Mouse (Mus musculus): ENCODE results near the gene Commd3. TPM values are rescaled to one million over a fixed set of nuclear protein-coding genes. Genes with fewer than 3 reads are reported as not detected.

Gene Commd3
- polyA plus RNA-seq, 1 experiment from 2014 or later: 152 TPM

- H3K27ac ChIP-seq (ENCODE audit: low read depth, low read length): no peak overlapping the region
- peak overlapping the region; percentile 50 for H3K4me2 ChIP-seq (replicated peaks; ENCODE audit: low read depth, low read length)
- no peaks in the 10 kb centered on the region for H3K9me3 ChIP-seq (ENCODE audit: control insufficient read depth, low read length)
- no peaks in the 10 kb centered on the region; the same call in 1 of the 2 replicates for H3K36me3 ChIP-seq (ENCODE audit: control insufficient read depth, insufficient read depth, low read length)
- H3K4me1 ChIP-seq (replicated peaks; ENCODE audit: control insufficient read depth, insufficient read depth, low read length): peaks cover 8% of the 10 kb centered on the region
- H3K9ac ChIP-seq (ENCODE audit: low read depth, low read length): no peak overlapping the region
- H3K4me3 ChIP-seq (ENCODE audit: low read depth, low read length): peak overlapping the region; percentile 30
- WGBS: 0% methylated on average over 18 of the region's 29 CpGs
- H3K27me3 ChIP-seq (ENCODE audit: control insufficient read depth, insufficient read depth, low read length): peaks cover 27% of the 10 kb centered on the region
- DNase-seq (ENCODE audit: low spot score) (peak; percentile 62), ATAC-seq (ENCODE audit: low FRiP score) (peak; percentile 10; the same call in 1 of the 2 replicates)
Measured at GRCm38 (mm10) chr2:18680961-18681360, 8.8 kb downstream of the Commd3 start.

DNA sequence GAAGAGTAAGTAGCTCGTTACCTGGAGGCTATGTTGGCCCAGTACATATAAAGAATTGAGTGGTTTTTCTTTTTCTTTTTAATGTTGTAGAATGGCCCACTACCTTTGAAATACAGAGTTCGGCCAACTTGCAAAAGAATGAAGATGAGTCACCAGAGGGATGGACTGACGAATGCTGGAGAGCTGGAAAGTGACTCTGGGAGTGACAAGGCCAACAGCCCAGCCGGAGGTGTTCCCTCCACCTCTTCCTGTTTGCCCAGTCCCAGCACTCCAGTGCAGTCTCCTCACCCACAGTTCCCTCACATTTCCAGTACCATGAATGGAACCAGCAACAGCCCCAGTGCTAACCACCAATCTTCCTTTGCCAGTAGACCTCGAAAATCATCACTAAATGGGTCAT is 11.9 kb downstream of the Commd3 start:
- ATAC-seq (ENCODE audit: low FRiP score): no peak
- H3K4me1 ChIP-seq (replicated peaks; ENCODE audit: control insufficient read depth, insufficient read depth, low read length): peaks cover 10% of the 10 kb centered on the region
- H3K4me2 ChIP-seq (replicated peaks; ENCODE audit: low read depth, low read length): no peak overlapping the region
- no peak overlapping the region for H3K4me3 ChIP-seq (ENCODE audit: low read depth, low read length)
- no peaks in the 10 kb centered on the region for H3K9me3 ChIP-seq (ENCODE audit: control insufficient read depth, low read length)
- H3K9ac ChIP-seq (ENCODE audit: low read depth, low read length): no peak overlapping the region
- no peak for DNase-seq (ENCODE audit: low spot score)
- WGBS: 48% methylated on average over 5 of the region's 5 CpGs
- H3K27me3 ChIP-seq (ENCODE audit: control insufficient read depth, insufficient read depth, low read length): peaks cover 52% of the 10 kb centered on the region
- no peak overlapping the region for H3K27ac ChIP-seq (ENCODE audit: low read depth, low read length)
- H3K36me3 ChIP-seq (ENCODE audit: control insufficient read depth, insufficient read depth, low read length): no peaks in the 10 kb centered on the region; the same call in 1 of the 2 replicates

DNA sequence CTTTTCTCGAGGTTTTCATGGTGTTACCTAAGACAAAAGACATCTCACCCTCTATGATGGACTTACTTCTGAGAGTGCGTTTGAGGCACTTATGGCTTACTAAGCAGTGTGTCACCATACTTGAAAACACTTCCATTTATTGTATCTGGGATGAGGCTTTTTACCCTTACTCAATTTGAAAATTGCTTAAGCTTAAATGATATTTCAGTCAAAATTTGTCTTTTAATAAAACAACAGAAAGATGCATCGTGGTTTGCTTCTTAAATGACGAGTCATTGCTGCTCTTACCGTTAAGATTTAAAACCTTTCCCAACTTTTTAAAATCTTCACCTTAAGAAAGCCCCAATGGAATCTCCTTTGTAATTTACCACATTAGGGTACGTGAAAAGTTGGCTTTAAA is 14.2 kb downstream of the Commd3 start:
- DNase-seq (ENCODE audit: low spot score): peak; percentile 19
- no peak for ATAC-seq (ENCODE audit: low FRiP score)
- Histone ChIP-seq H3K36me3 (ENCODE audit: control insufficient read depth, insufficient read depth, low read length) (no peaks in the 10 kb centered on the region; the same call in 1 of the 2 replicates), H3K4me1 (replicated peaks; ENCODE audit: control insufficient read depth, insufficient read depth, low read length) (peaks cover 9% of the 10 kb centered on the region), H3K27ac (ENCODE audit: low read depth, low read length) (no peak overlapping the region), H3K9me3 (ENCODE audit: control insufficient read depth, low read length) (no peaks in the 10 kb centered on the region), H3K4me3 (ENCODE audit: low read depth, low read length) (no peak overlapping the region), H3K27me3 (ENCODE audit: control insufficient read depth, insufficient read depth, low read length) (peaks cover 52% of the 10 kb centered on the region), H3K9ac (ENCODE audit: low read depth, low read length) (no peak overlapping the region), H3K4me2 (replicated peaks; ENCODE audit: low read depth, low read length) (no peak overlapping the region)
- 14% methylated on average over 6 of the region's 6 CpGs for WGBS

DNA sequence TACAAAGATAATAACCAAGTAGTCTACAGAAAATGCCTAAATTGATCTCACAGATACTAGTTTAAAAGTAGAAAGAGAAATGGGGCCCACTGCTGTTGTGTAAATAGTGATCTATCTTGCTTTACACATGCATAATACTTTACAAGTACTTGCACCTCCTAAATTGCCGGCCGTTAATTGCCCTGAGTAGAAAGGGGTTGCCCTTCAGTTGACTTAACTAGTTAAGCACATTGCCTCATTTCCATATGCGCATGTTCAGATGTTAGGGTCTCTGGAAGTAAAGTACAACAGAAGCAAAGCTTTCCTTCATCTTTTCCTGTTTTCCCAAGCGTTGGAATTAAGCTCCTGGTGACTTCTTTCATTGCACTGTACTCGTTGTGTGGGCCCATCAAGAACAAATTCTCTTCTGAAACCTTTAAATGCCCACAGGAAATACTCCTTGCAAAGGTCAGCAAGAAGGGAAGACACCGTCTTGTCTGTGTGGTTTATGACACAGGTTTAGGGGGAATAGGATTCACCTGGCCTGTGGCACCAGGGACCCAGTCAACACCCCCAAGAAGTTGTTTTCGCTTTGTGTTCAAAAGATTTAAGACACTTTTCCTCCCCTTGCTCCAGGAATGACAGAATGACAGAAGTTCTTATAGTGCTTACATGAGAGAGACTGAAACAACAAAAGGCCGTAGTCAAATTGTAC is 14.8 kb downstream of the Commd3 start:
- no peak overlapping the region for H3K4me2 ChIP-seq (replicated peaks; ENCODE audit: low read depth, low read length)
- DNase-seq (ENCODE audit: low spot score) (peak; percentile 49), ATAC-seq (ENCODE audit: low FRiP score) (no peak)
- H3K27me3 ChIP-seq (ENCODE audit: control insufficient read depth, insufficient read depth, low read length): peaks cover 55% of the 10 kb centered on the region
- no peak overlapping the region for H3K27ac ChIP-seq (ENCODE audit: low read depth, low read length)
- 7% methylated on average over 8 of the region's 8 CpGs for WGBS
- H3K36me3 ChIP-seq (ENCODE audit: control insufficient read depth, insufficient read depth, low read length): no peaks in the 10 kb centered on the region; the same call in 1 of the 2 replicates
- no peak overlapping the region for H3K4me3 ChIP-seq (ENCODE audit: low read depth, low read length)
- H3K9ac ChIP-seq (ENCODE audit: low read depth, low read length): no peak overlapping the region
- peaks cover 9% of the 10 kb centered on the region for H3K4me1 ChIP-seq (replicated peaks; ENCODE audit: control insufficient read depth, insufficient read depth, low read length)
- H3K9me3 ChIP-seq (ENCODE audit: control insufficient read depth, low read length): no peaks in the 10 kb centered on the region

DNA sequence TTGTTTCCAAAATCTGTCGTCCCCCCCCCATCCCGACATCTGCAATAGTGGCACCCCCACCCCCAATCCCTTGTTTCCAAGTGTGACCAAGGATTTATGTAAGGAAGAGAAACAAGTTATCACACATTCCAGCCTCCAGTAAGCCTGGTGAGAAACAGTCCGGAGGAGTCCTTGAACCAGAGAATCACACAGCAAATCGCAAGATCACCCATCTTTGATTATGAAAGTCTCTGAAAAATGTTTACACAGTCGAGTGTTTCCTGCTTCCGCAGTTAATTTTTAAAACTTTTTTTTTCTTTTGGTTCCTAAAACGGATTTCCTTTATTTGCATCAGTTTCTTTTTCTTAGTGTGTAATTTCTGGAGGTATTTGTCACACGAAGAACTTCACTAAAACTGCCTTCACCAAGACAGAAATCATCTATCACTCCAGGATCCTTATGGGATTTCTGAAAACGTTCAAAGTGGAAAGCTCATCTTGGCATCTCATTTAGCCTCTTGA is 15.5 kb downstream of the Commd3 start:
- no peak overlapping the region for H3K4me2 ChIP-seq (replicated peaks; ENCODE audit: low read depth, low read length)
- peak; percentile 34 for DNase-seq (ENCODE audit: low spot score)
- no peak overlapping the region for H3K4me3 ChIP-seq (ENCODE audit: low read depth, low read length)
- peaks cover 59% of the 10 kb centered on the region for H3K27me3 ChIP-seq (ENCODE audit: control insufficient read depth, insufficient read depth, low read length)
- H3K9me3 ChIP-seq (ENCODE audit: control insufficient read depth, low read length): no peaks in the 10 kb centered on the region
- no peak for ATAC-seq (ENCODE audit: low FRiP score)
- no peak overlapping the region for H3K9ac ChIP-seq (ENCODE audit: low read depth, low read length)
- H3K27ac ChIP-seq (ENCODE audit: low read depth, low read length): no peak overlapping the region
- H3K4me1 ChIP-seq (replicated peaks; ENCODE audit: control insufficient read depth, insufficient read depth, low read length): peaks cover 9% of the 10 kb centered on the region
- 4% methylated on average over 9 of the region's 9 CpGs for WGBS
- H3K36me3 ChIP-seq (ENCODE audit: control insufficient read depth, insufficient read depth, low read length): no peaks in the 10 kb centered on the region; the same call in 1 of the 2 replicates

- WGBS: 7% methylated on average over 6 of the region's 6 CpGs
- peak; percentile 56 for DNase-seq (ENCODE audit: low spot score)
- H3K27me3 ChIP-seq (ENCODE audit: control insufficient read depth, insufficient read depth, low read length): peaks cover 62% of the 10 kb centered on the region
- ATAC-seq (ENCODE audit: low FRiP score): no peak
- H3K4me2 ChIP-seq (replicated peaks; ENCODE audit: low read depth, low read length): no peak overlapping the region
- no peaks in the 10 kb centered on the region; the same call in 1 of the 2 replicates for H3K36me3 ChIP-seq (ENCODE audit: control insufficient read depth, insufficient read depth, low read length)
- no peak overlapping the region for H3K9ac ChIP-seq (ENCODE audit: low read depth, low read length)
- H3K27ac ChIP-seq (ENCODE audit: low read depth, low read length): no peak overlapping the region
- H3K4me3 ChIP-seq (ENCODE audit: low read depth, low read length): peak overlapping the region; percentile 38; the same call in 1 of the 2 replicates
- H3K9me3 ChIP-seq (ENCODE audit: control insufficient read depth, low read length): no peaks in the 10 kb centered on the region
- H3K4me1 ChIP-seq (replicated peaks; ENCODE audit: control insufficient read depth, insufficient read depth, low read length): peaks cover 9% of the 10 kb centered on the region
Measured at GRCm38 (mm10) chr2:18688286-18688685, 16.1 kb downstream of the Commd3 start.

- Histone ChIP-seq H3K27ac (ENCODE audit: low read depth, low read length) (no peak overlapping the region), H3K4me1 (replicated peaks; ENCODE audit: control insufficient read depth, insufficient read depth, low read length) (peaks cover 9% of the 10 kb centered on the region), H3K9ac (ENCODE audit: low read depth, low read length) (no peak overlapping the region), H3K4me2 (replicated peaks; ENCODE audit: low read depth, low read length) (peak overlapping the region; percentile 82), H3K4me3 (ENCODE audit: low read depth, low read length) (peak overlapping the region; percentile 38), H3K36me3 (ENCODE audit: control insufficient read depth, insufficient read depth, low read length) (no peaks in the 10 kb centered on the region; the same call in 1 of the 2 replicates), H3K9me3 (ENCODE audit: control insufficient read depth, low read length) (no peaks in the 10 kb centered on the region), H3K27me3 (ENCODE audit: control insufficient read depth, insufficient read depth, low read length) (peaks cover 62% of the 10 kb centered on the region)
- WGBS: 1% methylated on average over 39 of the region's 45 CpGs
- peak; percentile 33 for ATAC-seq (ENCODE audit: low FRiP score)
- DNase-seq (ENCODE audit: low spot score): peak; percentile 85
Measured at GRCm38 (mm10) chr2:18688708-18689063, 16.5 kb downstream of the Commd3 start.

GRCm38 (mm10) chr2:18689064-18689921 is 17.1 kb downstream of the Commd3 start:
- under 1% methylated on average over 51 of the region's 51 CpGs for WGBS
- DNase-seq (ENCODE audit: low spot score): peak; percentile 72
- H3K27me3 ChIP-seq (ENCODE audit: control insufficient read depth, insufficient read depth, low read length): peaks cover 57% of the 10 kb centered on the region

More at GRCm38 (mm10) chr2:18689064-18689921, 17.1 kb downstream of the Commd3 start:
- ATAC-seq (ENCODE audit: low FRiP score): peak; percentile 25
- Histone ChIP-seq H3K27ac (ENCODE audit: low read depth, low read length) (no peak overlapping the region), H3K4me2 (replicated peaks; ENCODE audit: low read depth, low read length) (peak overlapping the region; percentile 82), H3K4me3 (ENCODE audit: low read depth, low read length) (peak overlapping the region; percentile 38), H3K9me3 (ENCODE audit: control insufficient read depth, low read length) (no peaks in the 10 kb centered on the region), H3K4me1 (replicated peaks; ENCODE audit: control insufficient read depth, insufficient read depth, low read length) (peaks cover 9% of the 10 kb centered on the region), H3K9ac (ENCODE audit: low read depth, low read length) (peak overlapping the region; percentile 64; the same call in 1 of the 2 replicates), H3K36me3 (ENCODE audit: control insufficient read depth, insufficient read depth, low read length) (no peaks in the 10 kb centered on the region; the same call in 1 of the 2 replicates)

Measured in hindbrain, embryonic 11.5 days (tissue).